Mouse (Mus musculus) common myeloid progenitor, adult 5-6 weeks (primary cell): ENCODE results near the gene Usp15. TPM values are rescaled to one million over a fixed set of nuclear protein-coding genes. Genes with fewer than 3 reads are reported as not detected.

Experiments
- ATAC-seq: replicated peaks from 2 replicates; pipeline ENCODE4 v1.8.0; 2016; ENCODE audit warnings: low read depth, mild to moderate bottlenecking, moderate TSS enrichment, inconsistent platforms; ENCODE audit not compliant: poor library complexity, severe bottlenecking
- total RNA-seq: library from RNA; stranded (forward); fragments of 200-1000, 187-1606 nt; gene quantifications from 2 replicates; pipeline ENCODE4 v1.2.3, GENCODE M21; 2017

The Usp15 gene
- total RNA-seq, 1 experiment from 2014 or later = 320 TPM

GRCm38 (mm10) chr10:123055205-123056000 is 141.4 kb downstream of the Usp15 start:
- ATAC-seq = no peak

Other genes starting within 250 kb of the Usp15 start
- 34.9 and 38.1 TPM in 2 replicates for gene Mon2, start 120.5 kb downstream of the Usp15 start, total RNA-seq
- gene Fam19a2, start 67.0 kb upstream of the Usp15 start, total RNA-seq = not detected in 2 replicates